Mouse (Mus musculus): ENCODE measurements around the gene Gm10203. TPM values are rescaled to one million over a fixed set of nuclear protein-coding genes. Genes with fewer than 3 reads are reported as not detected.
A peak's percentile ranks its signal among the peaks of the same experiment; 100 is the strongest.

The Gm10203 gene
- polyA plus RNA-seq, 1 experiment from 2014 or later = not detected

- no peak for ATAC-seq (replicated peaks; ENCODE audit: insufficient number of reproducible peaks, insufficient read depth, low FRiP score, low read depth)
- WGBS = 88% methylated on average over 1 of the region's 1 CpGs
- no peaks in the 10 kb centered on the region for H3K9me3 ChIP-seq (replicated peaks)
- no peak overlapping the region for H3K27ac ChIP-seq
- no peak overlapping the region for H3K4me3 ChIP-seq
- no peaks in the 10 kb centered on the region for H3K27me3 ChIP-seq
- 0 out of 2 replicates have a peak, but pooled peaks cover 4% of the 10 kb centered on the region for H3K4me1 ChIP-seq (replicated peaks)
- no peak overlapping the region for H3K9ac ChIP-seq
- H3K36me3 ChIP-seq = no peaks in the 10 kb centered on the region
- no peak overlapping the region for H3K4me2 ChIP-seq
Observed at GRCm38 (mm10) chr6:149103451-149103850, 26.5 kb upstream of the Gm10203 start.

GRCm38 (mm10) chr6:149107615-149108014, 22.4 kb upstream of the Gm10203 start:
- no peaks in the 10 kb centered on the region for H3K9me3 ChIP-seq (replicated peaks)
- H3K4me3 ChIP-seq = no peak overlapping the region
- H3K27me3 ChIP-seq = no peaks in the 10 kb centered on the region
- 65% methylated on average over 3 of the region's 3 CpGs for WGBS
- no peak overlapping the region for H3K27ac ChIP-seq
- H3K36me3 ChIP-seq = no peaks in the 10 kb centered on the region
- no peak overlapping the region for H3K9ac ChIP-seq
- ATAC-seq (replicated peaks; ENCODE audit: insufficient number of reproducible peaks, insufficient read depth, low FRiP score, low read depth) = no peak
- no peak overlapping the region for H3K4me2 ChIP-seq
- no peaks in the 10 kb centered on the region for H3K4me1 ChIP-seq (replicated peaks)

GRCm38 (mm10) chr6:149108909-149109308, 21.1 kb upstream of the Gm10203 start:
- Histone ChIP-seq H3K9ac (no peak overlapping the region), H3K9me3 (replicated peaks) (no peaks in the 10 kb centered on the region), H3K27me3 (no peaks in the 10 kb centered on the region), H3K4me2 (no peak overlapping the region), H3K36me3 (no peaks in the 10 kb centered on the region), H3K4me3 (no peak overlapping the region), H3K27ac (no peak overlapping the region), H3K4me1 (replicated peaks) (no peaks in the 10 kb centered on the region)
- WGBS = 58% methylated on average over 2 of the region's 2 CpGs
- ATAC-seq (replicated peaks; ENCODE audit: insufficient number of reproducible peaks, insufficient read depth, low FRiP score, low read depth) = no peak

- Histone ChIP-seq H3K27me3 (no peaks in the 10 kb centered on the region), H3K27ac (no peak overlapping the region)
- no peak for ATAC-seq (replicated peaks; ENCODE audit: insufficient number of reproducible peaks, insufficient read depth, low FRiP score, low read depth)
Observed at GRCm38 (mm10) chr6:149116992-149117391, 13.0 kb upstream of the Gm10203 start.

GRCm38 (mm10) chr6:149118935-149119334, 11.0 kb upstream of the Gm10203 start:
- no peak for ATAC-seq (replicated peaks; ENCODE audit: insufficient number of reproducible peaks, insufficient read depth, low FRiP score, low read depth)
- no peak overlapping the region for H3K9ac ChIP-seq
- no peak overlapping the region for H3K27ac ChIP-seq
- no peak overlapping the region for H3K4me2 ChIP-seq
- no peaks in the 10 kb centered on the region for H3K9me3 ChIP-seq (replicated peaks)
- H3K4me1 ChIP-seq (replicated peaks) = no peaks in the 10 kb centered on the region
- WGBS = 49% methylated on average over 2 of the region's 2 CpGs
- H3K36me3 ChIP-seq = no peaks in the 10 kb centered on the region
- no peaks in the 10 kb centered on the region for H3K27me3 ChIP-seq
- H3K4me3 ChIP-seq = no peak overlapping the region

More at GRCm38 (mm10) chr6:149116992-149117391, 13.0 kb upstream of the Gm10203 start:
- H3K4me3 ChIP-seq = no peak overlapping the region
- H3K9me3 ChIP-seq (replicated peaks) = no peaks in the 10 kb centered on the region
- no peaks in the 10 kb centered on the region for H3K4me1 ChIP-seq (replicated peaks)
- H3K9ac ChIP-seq = no peak overlapping the region
- H3K36me3 ChIP-seq = no peaks in the 10 kb centered on the region
- no peak overlapping the region for H3K4me2 ChIP-seq

GRCm38 (mm10) chr6:149119853-149120252, 10.1 kb upstream of the Gm10203 start:
- ATAC-seq (replicated peaks; ENCODE audit: insufficient number of reproducible peaks, insufficient read depth, low FRiP score, low read depth) = peak; percentile 58; the same call in 1 of the 2 replicates
- Histone ChIP-seq H3K9me3 (replicated peaks) (no peaks in the 10 kb centered on the region), H3K4me2 (no peak overlapping the region), H3K4me1 (replicated peaks) (no peaks in the 10 kb centered on the region), H3K27ac (no peak overlapping the region), H3K4me3 (no peak overlapping the region), H3K27me3 (no peaks in the 10 kb centered on the region), H3K9ac (no peak overlapping the region), H3K36me3 (no peaks in the 10 kb centered on the region)
- whole genome bisulfite sequencing = 34% methylated on average over 2 of the region's 2 CpGs

- ATAC-seq (replicated peaks; ENCODE audit: insufficient number of reproducible peaks, insufficient read depth, low FRiP score, low read depth) = no peak
- H3K9ac ChIP-seq = no peak overlapping the region
- H3K9me3 ChIP-seq (replicated peaks) = no peaks in the 10 kb centered on the region
- WGBS = 80% methylated on average over 3 of the region's 3 CpGs
- no peak overlapping the region for H3K4me3 ChIP-seq
- no peak overlapping the region for H3K4me2 ChIP-seq
- no peaks in the 10 kb centered on the region for H3K4me1 ChIP-seq (replicated peaks)
- H3K27me3 ChIP-seq = no peaks in the 10 kb centered on the region
- no peaks in the 10 kb centered on the region for H3K36me3 ChIP-seq
- H3K27ac ChIP-seq = no peak overlapping the region
Observed at GRCm38 (mm10) chr6:149123042-149123441, 6.9 kb upstream of the Gm10203 start.

GRCm38 (mm10) chr6:149126675-149127074, 3.3 kb upstream of the Gm10203 start:
- no peak for ATAC-seq (replicated peaks; ENCODE audit: insufficient number of reproducible peaks, insufficient read depth, low FRiP score, low read depth)
- Histone ChIP-seq H3K27ac (no peak overlapping the region), H3K4me2 (no peak overlapping the region), H3K4me3 (no peak overlapping the region), H3K36me3 (no peaks in the 10 kb centered on the region), H3K4me1 (replicated peaks) (no peaks in the 10 kb centered on the region), H3K9ac (no peak overlapping the region), H3K27me3 (no peaks in the 10 kb centered on the region), H3K9me3 (replicated peaks) (no peaks in the 10 kb centered on the region)
- 65% methylated on average over 4 of the region's 4 CpGs for WGBS

GRCm38 (mm10) chr6:149131111-149131510, 1.1 kb downstream of the Gm10203 start:
- Histone ChIP-seq H3K9me3 (replicated peaks) (no peaks in the 10 kb centered on the region), H3K36me3 (no peaks in the 10 kb centered on the region), H3K4me3 (no peak overlapping the region), H3K9ac (no peak overlapping the region), H3K27ac (no peak overlapping the region), H3K27me3 (no peaks in the 10 kb centered on the region), H3K4me2 (no peak overlapping the region), H3K4me1 (replicated peaks) (peaks cover 13% of the 10 kb centered on the region; the same call in 1 of the 2 replicates)
- no peak for ATAC-seq (replicated peaks; ENCODE audit: insufficient number of reproducible peaks, insufficient read depth, low FRiP score, low read depth)
- 44% methylated on average over 3 of the region's 3 CpGs for WGBS

- Histone ChIP-seq H3K9me3 (replicated peaks) (no peaks in the 10 kb centered on the region), H3K27me3 (no peaks in the 10 kb centered on the region), H3K4me2 (no peak overlapping the region), H3K36me3 (no peaks in the 10 kb centered on the region), H3K4me3 (no peak overlapping the region), H3K4me1 (replicated peaks) (peaks cover 13% of the 10 kb centered on the region; the same call in 1 of the 2 replicates), H3K27ac (no peak overlapping the region), H3K9ac (no peak overlapping the region)
- 28% methylated on average over 5 of the region's 5 CpGs for WGBS
- ATAC-seq (replicated peaks; ENCODE audit: insufficient number of reproducible peaks, insufficient read depth, low FRiP score, low read depth) = no peak
Observed at GRCm38 (mm10) chr6:149132311-149133077, 2.5 kb downstream of the Gm10203 start.

- peak overlapping the region; percentile 29; the same call in 1 of the 2 replicates for H3K27ac ChIP-seq
- H3K4me2 ChIP-seq = no peak overlapping the region
- H3K9ac ChIP-seq = no peak overlapping the region
- 20% methylated on average over 5 of the region's 5 CpGs for WGBS
- no peaks in the 10 kb centered on the region for H3K36me3 ChIP-seq
- H3K27me3 ChIP-seq = no peaks in the 10 kb centered on the region
- no peaks in the 10 kb centered on the region for H3K9me3 ChIP-seq (replicated peaks)
- peaks cover 13% of the 10 kb centered on the region; the same call in 1 of the 2 replicates for H3K4me1 ChIP-seq (replicated peaks)
- no peak for ATAC-seq (replicated peaks; ENCODE audit: insufficient number of reproducible peaks, insufficient read depth, low FRiP score, low read depth)
- no peak overlapping the region for H3K4me3 ChIP-seq
Observed at GRCm38 (mm10) chr6:149134391-149135150, 4.6 kb downstream of the Gm10203 start.

All from heart, embryonic 15.5 days (tissue).